Mouse (Mus musculus): ENCODE results near the gene Dhx40.

DNA sequence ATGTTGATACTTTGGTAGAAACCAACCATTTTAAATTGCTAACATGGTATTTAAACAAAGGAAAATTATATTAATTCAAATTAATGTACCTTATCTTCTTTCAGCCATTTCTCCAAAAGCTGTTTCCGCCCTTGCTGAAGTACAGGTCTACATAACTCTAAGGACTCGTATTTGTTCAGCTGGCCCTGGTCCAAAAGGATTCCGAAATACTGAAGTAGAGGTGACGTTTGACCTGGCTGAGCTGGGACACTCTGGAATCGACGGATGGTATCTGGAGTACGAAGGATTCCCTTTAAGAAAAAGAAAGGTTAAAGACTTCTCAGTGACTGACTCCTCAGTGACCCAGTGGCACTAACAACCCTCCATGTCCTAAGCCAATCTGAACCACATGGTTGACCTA, 82.6 kb downstream of the Dhx40 start:
- TF ChIP-seq CTCF (IDR thresholded peaks at IDR 0.05; ENCODE audit: low read depth, low read length) (no peak), POLR2A (IDR thresholded peaks at IDR 0.05; ENCODE audit: insufficient read depth, low read length) (no peak), EP300 (IDR thresholded peaks at IDR 0.05; ENCODE audit: insufficient read depth, low read depth, low read length) (no peak)

Data from ES-Bruce4 (cell line).